Mouse (Mus musculus) MEL (cell line): ENCODE data around the gene Timmdc1. TPM values are rescaled to one million over a fixed set of nuclear protein-coding genes. Genes with fewer than 3 reads are reported as not detected.

ENCODE experiments used
- DNase-seq: peaks from one replicate; pipeline ENCODE4 v3.0.0; 2011; ENCODE audit warnings: low read depth, low spot score
- H3K27ac ChIP-seq: 2 replicates; pipeline ENCODE4 v1.5.1; 2012; ENCODE audit warnings: low read depth, mild to moderate bottlenecking, control low read depth, low read length, moderate library complexity; ENCODE audit not compliant: control insufficient read depth
- H3K27me3 ChIP-seq, 2 experiments: fragments of 150-350 bp in 1 of 2; sonication (generic) in 1 of 2; 2 replicates each; pipeline ENCODE4 v1.6.1; 2012; ENCODE audit warnings: low read length in 2 of 2, mild to moderate bottlenecking in 2 of 2, improper control_type of control experiment in 1 of 2, moderate library complexity in 1 of 2; ENCODE audit not compliant: insufficient read depth in 2 of 2, control insufficient read depth in 1 of 2
- H3K36me3 ChIP-seq, 2 experiments: 2 replicates each; pipeline ENCODE4 v1.6.1; 2012 to 2014; ENCODE audit warnings: low read length in 2 of 2, improper control_type of control experiment in 1 of 2, inconsistent platforms in 1 of 2, mild to moderate bottlenecking in 1 of 2; ENCODE audit not compliant: insufficient read depth in 2 of 2, control insufficient read depth in 1 of 2
- H3K4me1 ChIP-seq, 2 experiments: fragments of 150-350 bp in 1 of 2; sonication (generic) in 1 of 2; 2 replicates each; pipeline ENCODE4 v1.6.1; 2012; ENCODE audit warnings: low read length in 2 of 2, improper control_type of control experiment in 1 of 2, mild to moderate bottlenecking in 1 of 2; ENCODE audit not compliant: insufficient read depth in 2 of 2, control insufficient read depth in 1 of 2
- H3K4me3 ChIP-seq, 2 experiments: fragments of 150-350 bp in 1 of 2; sonication (generic) in 1 of 2; 2 replicates each; pipeline ENCODE4 v1.5.1; 2012; ENCODE audit warnings: low read depth in 2 of 2, low read length in 2 of 2, mild to moderate bottlenecking in 2 of 2, moderate library complexity in 2 of 2, control low read depth in 1 of 2, improper control_type of control experiment in 1 of 2; ENCODE audit not compliant: control insufficient read depth in 1 of 2, insufficient read depth in 1 of 2
- H3K79me2 ChIP-seq: 2 replicates; pipeline ENCODE4 v1.6.1; 2012; ENCODE audit warnings: mild to moderate bottlenecking, low read length, moderate library complexity; ENCODE audit not compliant: control insufficient read depth, poor library complexity, insufficient read depth
- H3K9ac ChIP-seq: 2 replicates; pipeline ENCODE4 v1.6.1; 2012; ENCODE audit warnings: low read depth, mild to moderate bottlenecking, control low read depth, low read length, moderate library complexity; ENCODE audit not compliant: control insufficient read depth, poor library complexity, severe bottlenecking
- H3K9me3 ChIP-seq: fragments of 150-350 bp; sonication (generic); replicated peaks from 2 replicates; pipeline ENCODE4 v1.6.1; 2012; ENCODE audit warnings: mild to moderate bottlenecking, low read length, improper control_type of control experiment, moderate library complexity; ENCODE audit not compliant: insufficient read depth
- CHD1 ChIP-seq: IDR thresholded peaks from 2 replicates; pipeline ENCODE4 v1.6.1; 2012; ENCODE audit warnings: low read depth, mild to moderate bottlenecking, inconsistent platforms, low read length, improper control_type of control experiment
- CHD2 ChIP-seq: IDR thresholded peaks from 2 replicates; pipeline ENCODE4 v1.6.1; 2011; ENCODE audit warnings: low read length, improper control_type of control experiment
- E2F4 ChIP-seq: IDR thresholded peaks from 2 replicates; pipeline ENCODE4 v1.6.1; 2011; ENCODE audit warnings: low read depth, low read length, improper control_type of control experiment, borderline replicate concordance
- EP300 ChIP-seq, 2 experiments: IDR thresholded peaks; 2 replicates each; pipeline ENCODE4 v1.6.1; 2011; ENCODE audit warnings: improper control_type of control experiment in 2 of 2, low read length in 2 of 2, low read depth in 1 of 2, mild to moderate bottlenecking in 1 of 2
- ETS1 ChIP-seq: IDR thresholded peaks from 2 replicates; pipeline ENCODE4 v1.6.1; 2012; ENCODE audit warnings: low read depth, mild to moderate bottlenecking, inconsistent platforms, low read length, improper control_type of control experiment, moderate library complexity
- GABPA ChIP-seq: IDR thresholded peaks from 2 replicates; pipeline ENCODE4 v1.6.1; 2012; ENCODE audit warnings: low read depth, mild to moderate bottlenecking, inconsistent platforms, low read length, improper control_type of control experiment, moderate library complexity
- HCFC1 ChIP-seq: IDR thresholded peaks from 2 replicates; pipeline ENCODE4 v1.6.1; 2012; ENCODE audit warnings: low read depth, mild to moderate bottlenecking, inconsistent platforms, low read length, improper control_type of control experiment, moderate library complexity
- JUND ChIP-seq: IDR thresholded peaks from 2 replicates; pipeline ENCODE4 v1.6.1; 2011; ENCODE audit warnings: low read depth, mild to moderate bottlenecking, improper control_type of control experiment, low read length
- MAFK ChIP-seq: IDR thresholded peaks from 2 replicates; pipeline ENCODE4 v1.6.1; 2011; ENCODE audit warnings: low read depth, mild to moderate bottlenecking, low read length, improper control_type of control experiment, borderline replicate concordance
- MAX ChIP-seq: IDR thresholded peaks from 2 replicates; pipeline ENCODE4 v1.6.1; 2011; ENCODE audit warnings: low read length, improper control_type of control experiment
- MAZ ChIP-seq: IDR thresholded peaks from 2 replicates; pipeline ENCODE4 v1.6.1; 2012; ENCODE audit warnings: low read depth, mild to moderate bottlenecking, inconsistent platforms, low read length, improper control_type of control experiment
- MEF2A ChIP-seq: IDR thresholded peaks from 2 replicates; pipeline ENCODE4 v1.6.1; 2014; ENCODE audit warnings: low read depth, mild to moderate bottlenecking, inconsistent platforms, low read length, improper control_type of control experiment; ENCODE audit not compliant: poor library complexity, insufficient replicate concordance, severe bottlenecking; ENCODE audit errors: extremely low read depth
- MXI1 ChIP-seq: IDR thresholded peaks from 2 replicates; pipeline ENCODE4 v1.6.1; 2011; ENCODE audit warnings: mild to moderate bottlenecking, low read depth, low read length, improper control_type of control experiment
- MYB ChIP-seq: IDR thresholded peaks from 2 replicates; pipeline ENCODE4 v1.6.1; 2011; ENCODE audit warnings: mild to moderate bottlenecking, low read depth, low read length, improper control_type of control experiment
- MYC ChIP-seq: IDR thresholded peaks from 2 replicates; pipeline ENCODE4 v1.6.1; 2011; ENCODE audit warnings: low read depth, mild to moderate bottlenecking, low read length, improper control_type of control experiment, moderate library complexity
- NELFE ChIP-seq: IDR thresholded peaks from 2 replicates; pipeline ENCODE4 v1.6.1; 2011; ENCODE audit warnings: low read depth, low read length, improper control_type of control experiment
- NRF1 ChIP-seq: IDR thresholded peaks from 2 replicates; pipeline ENCODE4 v1.6.1; 2014; ENCODE audit warnings: low read depth, mild to moderate bottlenecking, inconsistent platforms, low read length, improper control_type of control experiment, moderate library complexity; ENCODE audit not compliant: poor library complexity, insufficient read depth, severe bottlenecking
- POLR2A ChIP-seq, 2 experiments: IDR thresholded peaks; 2 replicates each; pipeline ENCODE4 v1.6.1; 2011 to 2012; ENCODE audit warnings: low read length in 2 of 2, mild to moderate bottlenecking in 2 of 2, control low read depth in 1 of 2, improper control_type of control experiment in 1 of 2, low read depth in 1 of 2, moderate library complexity in 1 of 2; ENCODE audit not compliant: control insufficient read depth in 1 of 2, insufficient read depth in 1 of 2, poor library complexity in 1 of 2
- POLR2AphosphoS2 ChIP-seq: IDR thresholded peaks from 2 replicates; pipeline ENCODE4 v1.6.1; 2011; ENCODE audit warnings: low read length, improper control_type of control experiment
- POLR2AphosphoS5 ChIP-seq: IDR thresholded peaks from 2 replicates; pipeline ENCODE4 v1.6.1; 2012; ENCODE audit warnings: low read depth, borderline replicate concordance, mild to moderate bottlenecking, inconsistent platforms, low read length, moderate library complexity, mixed read lengths
- RAD21 ChIP-seq: IDR thresholded peaks from 2 replicates; pipeline ENCODE4 v1.6.1; 2011; ENCODE audit warnings: mild to moderate bottlenecking, low read depth, low read length, improper control_type of control experiment
- RCOR1 ChIP-seq: IDR thresholded peaks from 2 replicates; pipeline ENCODE4 v1.6.1; 2012; ENCODE audit warnings: low read depth, mild to moderate bottlenecking, inconsistent platforms, low read length, improper control_type of control experiment
- SIN3A ChIP-seq: IDR thresholded peaks from 2 replicates; pipeline ENCODE4 v1.6.1; 2012; ENCODE audit warnings: low read length, improper control_type of control experiment, inconsistent platforms
- SMC3 ChIP-seq: IDR thresholded peaks from 2 replicates; pipeline ENCODE4 v1.6.1; 2011; ENCODE audit warnings: low read depth, low read length, improper control_type of control experiment
- TAL1 ChIP-seq: IDR thresholded peaks from 2 replicates; pipeline ENCODE4 v1.6.1; 2012; ENCODE audit warnings: mild to moderate bottlenecking, inconsistent platforms, low read length, moderate library complexity, mixed read lengths
- TCF12 ChIP-seq: IDR thresholded peaks from 2 replicates; pipeline ENCODE4 v1.6.1; 2014; ENCODE audit warnings: low read depth, mild to moderate bottlenecking, inconsistent platforms, low read length, improper control_type of control experiment, moderate library complexity
- USF2 ChIP-seq, 2 experiments: IDR thresholded peaks; 2 replicates each; pipeline ENCODE4 v1.6.1; 2011 to 2012; ENCODE audit warnings: improper control_type of control experiment in 2 of 2, low read length in 2 of 2, borderline replicate concordance in 1 of 2, inconsistent platforms in 1 of 2, low read depth in 1 of 2, mild to moderate bottlenecking in 1 of 2; ENCODE audit not compliant: insufficient read depth in 1 of 2
- ZC3H11A ChIP-seq: IDR thresholded peaks from 2 replicates; pipeline ENCODE4 v1.6.1; 2012; ENCODE audit warnings: low read depth, mild to moderate bottlenecking, inconsistent platforms, low read length, improper control_type of control experiment
- ZKSCAN1 ChIP-seq: IDR thresholded peaks from 2 replicates; pipeline ENCODE4 v1.6.1; 2012; ENCODE audit warnings: low read depth, mild to moderate bottlenecking, inconsistent platforms, low read length, improper control_type of control experiment, moderate library complexity
- ZMIZ1 ChIP-seq: IDR thresholded peaks from 2 replicates; pipeline ENCODE4 v1.6.1; 2012; ENCODE audit warnings: low read depth, mild to moderate bottlenecking, inconsistent platforms, low read length, improper control_type of control experiment, moderate library complexity
- ZNF384 ChIP-seq: IDR thresholded peaks from 2 replicates; pipeline ENCODE4 v1.6.1; 2012; ENCODE audit warnings: low read depth, mild to moderate bottlenecking, inconsistent platforms, low read length, improper control_type of control experiment
- polyA plus RNA-seq, 2 experiments: library from polyadenylated mRNA; stranded (reverse) in 1 of 2; unstranded in 1 of 2; fragments of >175 nt in 1 of 2; fragments of >200 nt in 1 of 2; gene quantifications; 2 replicates each; pipeline versions ENCODE4 v1.2.1 to v1.2.4; 2012; ENCODE audit warnings: low replicate concordance in 2 of 2, low read depth in 1 of 2; ENCODE audit not compliant: insufficient read length in 2 of 2, insufficient read depth in 1 of 2, missing spikeins in 1 of 2
- total RNA-seq: library from RNA; depleted of rRNA; stranded (reverse); fragments of 300-350 nt; gene quantifications from 2 replicates; pipeline ENCODE4 v1.2.3, GENCODE M21; 2012

Timmdc1 gene
- total and polyA plus RNA-seq, 3 experiments: 38.0 to 40.4 TPM; not detected in 1

DNA sequence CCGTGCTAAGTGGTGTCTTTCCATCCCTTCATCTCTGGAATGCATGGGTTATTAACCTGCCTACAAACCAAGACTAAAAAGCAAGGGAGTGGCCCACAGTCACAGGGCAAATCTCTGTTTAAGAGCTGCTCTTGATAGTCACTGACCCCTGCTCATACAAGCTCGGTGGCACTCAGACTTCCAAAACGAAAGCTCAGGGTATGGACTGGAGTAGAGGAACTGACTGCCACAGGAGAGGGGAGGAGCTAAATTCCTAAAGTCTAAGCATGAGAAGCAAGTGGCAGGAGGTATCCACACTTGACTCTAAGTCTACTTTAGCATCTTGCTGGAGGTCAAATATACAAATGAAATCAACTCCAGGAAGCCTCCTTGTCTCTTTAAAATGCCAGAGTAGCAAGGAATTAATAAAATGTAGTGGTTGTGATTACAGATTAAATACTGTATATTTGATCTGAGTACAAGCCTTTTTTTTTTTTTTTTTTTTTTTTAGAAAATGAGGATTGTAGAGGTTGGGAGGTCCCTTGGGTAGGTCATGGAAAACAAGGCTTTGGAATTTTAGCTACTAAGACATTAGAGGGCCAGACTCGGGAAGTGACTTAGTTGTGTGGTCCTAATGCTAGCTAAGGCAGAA, 46.7 kb downstream of the Timmdc1 start (continued):
- TF ChIP-seq MEF2A (no peak), ZMIZ1 (no peak; the same call in 1 of the 2 replicates), EP300 (IDR thresholded peaks at IDR 0.05; ENCODE audit: low read depth in 1 of 2, low read length in 2 of 2) (0 out of 4 replicates have a peak, but pooled peaks of 1 of the 2 experiments have one; percentile 38), USF2 (IDR thresholded peaks at IDR 0.05; ENCODE audit: borderline replicate concordance in 1 of 2, insufficient read depth in 1 of 2, low read depth in 1 of 2, low read length in 2 of 2) (no peak), NELFE (no peak), TAL1 (no peak)
- TF ChIP-seq, all 39 proteins: peak for 6

DNA sequence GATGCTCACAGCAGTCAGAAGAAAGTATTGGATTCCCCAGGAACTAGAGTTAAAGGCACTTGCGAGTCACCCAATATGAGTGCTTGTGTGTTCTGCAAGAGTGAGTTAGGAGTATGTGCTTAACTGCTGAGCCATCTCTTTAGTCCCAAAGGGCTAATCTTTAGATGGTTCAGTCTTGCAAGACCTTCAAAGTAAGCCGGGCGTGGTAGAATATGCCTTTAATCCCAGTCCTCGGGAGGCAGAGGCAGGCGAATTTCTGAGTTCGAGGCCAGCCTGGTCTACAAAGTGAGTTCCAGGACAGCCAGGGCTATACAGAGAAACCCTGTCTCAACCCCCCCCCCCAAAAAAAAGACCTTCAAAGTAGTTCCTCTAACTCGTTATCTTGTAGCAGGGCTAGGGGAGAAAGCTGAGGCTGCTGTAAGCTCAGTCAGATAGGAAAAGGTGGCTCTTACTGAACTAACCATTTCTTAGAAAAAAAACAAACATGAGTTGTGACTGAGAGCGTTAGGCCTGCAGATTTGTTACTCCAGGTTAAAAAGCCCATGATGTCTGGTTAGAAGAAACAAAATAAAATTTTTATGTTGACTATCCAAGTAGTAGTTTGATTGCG, 47.7 kb downstream of the Timmdc1 start:
- peak overlapping the region; percentile 53 for H3K9ac ChIP-seq
- H3K36me3 ChIP-seq: peaks cover 0 to 37% of the 10 kb centered on the region in 2 experiments; a peak in 2 of 4 replicates
- no peaks in the 10 kb centered on the region for H3K9me3 ChIP-seq
- peak overlapping the region; percentile 93 for H3K27ac ChIP-seq
- no peaks in the 10 kb centered on the region; the same call in 1 of the 2 replicates for H3K79me2 ChIP-seq
- peak overlapping the region in 1 of 2 experiments; percentile 31; a peak in 2 of 4 replicates for H3K4me3 ChIP-seq
- peak; percentile 81 for DNase-seq
- H3K27me3 ChIP-seq: no peaks in the 10 kb centered on the region
- H3K4me1 ChIP-seq: peaks cover 11 to 29% of the 10 kb centered on the region in 2 experiments
- TF ChIP-seq ZMIZ1 (0 out of 2 replicates have a peak, but pooled peaks have one; percentile 54), NELFE (0 out of 2 replicates have a peak, but pooled peaks have one; percentile 20), POLR2AphosphoS2 (no peak), MEF2A (no peak), NRF1 (no peak), ZC3H11A (no peak), SMC3 (no peak), HCFC1 (0 out of 2 replicates have a peak, but pooled peaks have one; percentile 27), E2F4 (no peak), RCOR1 (peak; percentile 53), POLR2A (IDR thresholded peaks at IDR 0.05; ENCODE audit: control insufficient read depth in 1 of 2, insufficient read depth in 1 of 2, low read depth in 1 of 2, low read length in 2 of 2, poor library complexity in 1 of 2) (0 out of 4 replicates have a peak, but pooled peaks of 1 of the 2 experiments have one; percentile 27), TAL1 (peak; percentile 47), CHD2 (no peak), MAZ (peak; percentile 55; the same call in 1 of the 2 replicates), RAD21 (no peak; the same call in 1 of the 2 replicates), ETS1 (peak; percentile 62), ZNF384 (peak; percentile 83), TCF12 (peak; percentile 51; the same call in 1 of the 2 replicates), ZKSCAN1 (no peak), MXI1 (no peak), MAFK (peak; percentile 54; the same call in 1 of the 2 replicates), MYC (no peak), POLR2AphosphoS5 (no peak), USF2 (IDR thresholded peaks at IDR 0.05; ENCODE audit: borderline replicate concordance in 1 of 2, insufficient read depth in 1 of 2, low read depth in 1 of 2, low read length in 2 of 2) (no peak), MYB (no peak), MAX (no peak), GABPA (no peak), SIN3A (0 out of 2 replicates have a peak, but pooled peaks have one; percentile 39), JUND (no peak), CHD1 (no peak)
